In the genomic region with DNA sequence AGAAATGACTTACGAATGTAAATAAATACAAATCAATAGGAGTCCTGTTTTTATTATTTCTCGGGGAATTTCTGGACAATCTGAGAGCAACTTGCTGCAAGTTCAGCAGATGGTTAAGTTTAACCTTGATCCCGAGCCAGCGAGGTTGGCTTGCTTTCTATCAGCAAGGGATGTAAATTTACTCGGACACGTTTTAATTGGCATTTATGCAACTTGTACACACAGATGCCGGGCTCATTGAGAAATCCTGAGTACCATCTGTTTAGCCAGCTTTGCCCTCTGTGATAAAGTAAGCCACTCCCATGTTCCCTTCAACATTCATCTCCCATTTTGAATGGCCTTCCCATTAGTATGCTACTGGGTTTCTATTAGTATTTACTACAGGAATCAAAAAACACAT, we compare ENCODE assay signal across 10 mouse cellular contexts.
DNase-seq lines count a peak whose midpoint lies in the region; ATAC-seq lines count a peak whose summit lies in the region.
"Had no signal": no experiment of that assay in that cellular context is flagged by ENCODE, and none has a peak within 500 bp of the region (broad histone marks: within the 10 kb centered on the region; RNA-seq: fewer than 3 reads in every experiment).

No protein-coding gene starts in this region.

- H3K9me3 ChIP-seq in embryonic facial prominence, embryonic 14.5 days (ENCODE audit: control insufficient read depth, low read length) = no peaks in the 10 kb centered on the region
- H3K9me3 ChIP-seq: embryonic facial prominence, embryonic 15.5 days had no signal

- H3K9ac ChIP-seq in embryonic facial prominence, embryonic 14.5 days (ENCODE audit: low read depth, low read length) = no peak overlapping the region
- H3K9ac ChIP-seq: embryonic facial prominence, embryonic 15.5 days had no signal

- H3K4me3 ChIP-seq in embryonic facial prominence, embryonic 14.5 days (ENCODE audit: low read depth, low read length) = no peak overlapping the region
- H3K4me3 ChIP-seq: embryonic facial prominence, embryonic 15.5 days had no signal

- H3K4me2 ChIP-seq in embryonic facial prominence, embryonic 14.5 days (ENCODE audit: low read depth, low read length) = no peak overlapping the region
- H3K4me2 ChIP-seq: embryonic facial prominence, embryonic 15.5 days had no signal

- H3K4me1 ChIP-seq in embryonic facial prominence, embryonic 14.5 days (ENCODE audit: control insufficient read depth, insufficient read depth, low read length) = 0 out of 2 replicates have a peak, but pooled peaks cover 10% of the 10 kb centered on the region
- H3K4me1 ChIP-seq: embryonic facial prominence, embryonic 15.5 days had no signal

- no peak; the same call in 1 of the 2 replicates for ATAC-seq in embryonic facial prominence, embryonic 14.5 days (ENCODE audit: low read depth)

- peak; percentile 30 for DNase-seq in adrenal gland, postnatal 10 days
- no peak for DNase-seq in adrenal gland, adult 8-10 months
- DNase-seq in adrenal gland, postnatal 36 days = peak; percentile 14 to 44
- peak; percentile 49 for DNase-seq in embryonic facial prominence, embryonic 14.5 days (ENCODE audit: low spot score)
- peak; percentile 48 for DNase-seq in layer of hippocampus, adult 9-11 months
- no peak for DNase-seq in spleen, adult 18-20 months
- DNase-seq in natural killer cell, adult 2 months (ENCODE audit: low spot score in 2 of 2) = no peak
- DNase-seq in right cerebral cortex, postnatal 36 days (ENCODE audit: low spot score in 2 of 2) = no peak
- DNase-seq: lung, postnatal 14 days had no signal

- no peaks in the 10 kb centered on the region for H3K36me3 ChIP-seq in embryonic facial prominence, embryonic 14.5 days (ENCODE audit: control insufficient read depth, insufficient read depth, low read length)
- H3K36me3 ChIP-seq: embryonic facial prominence, embryonic 15.5 days had no signal

- WGBS in embryonic facial prominence, embryonic 14.5 days = 46% methylated on average over 7 of the region's 7 CpGs

- H3K27me3 ChIP-seq in embryonic facial prominence, embryonic 14.5 days (replicated peaks; ENCODE audit: control insufficient read depth, insufficient read depth, low read length) = no peaks in the 10 kb centered on the region
- H3K27me3 ChIP-seq: embryonic facial prominence, embryonic 15.5 days had no signal

- no peak overlapping the region for H3K27ac ChIP-seq in embryonic facial prominence, embryonic 14.5 days (replicated peaks; ENCODE audit: low read depth, low read length)
- H3K27ac ChIP-seq: embryonic facial prominence, embryonic 15.5 days had no signal

Comparison
In these comparisons a context has a peak if more than half of its experiments do, and no peak if none do; other contexts are left out.
1. DNase-seq: peak in adrenal gland, postnatal 10 days (single experiment), adrenal gland, postnatal 36 days (2 of 2), embryonic facial prominence, embryonic 14.5 days (single experiment) and layer of hippocampus, adult 9-11 months (single experiment); none in adrenal gland, adult 8-10 months (single experiment), spleen, adult 18-20 months (0 of 2), natural killer cell, adult 2 months (0 of 2) and right cerebral cortex, postnatal 36 days (0 of 2).